Mouse (Mus musculus) hindbrain, embryonic 16.5 days (tissue): ENCODE results near the gene Dazap2. TPM values are rescaled to one million over a fixed set of nuclear protein-coding genes. Genes with fewer than 3 reads are reported as not detected.
A peak's percentile ranks its signal among the peaks of the same experiment; 100 is the strongest.

Experiments
- ATAC-seq: fragments of 200-750 bp; cut with Nextera tagmentation; 2 replicates; pipeline ENCODE4 v1.8.0; 2017; ENCODE audit warnings: moderate TSS enrichment, moderate library complexity
- H3K27ac ChIP-seq: fragments of 300-500 bp; sonication (generic); 2 replicates; pipeline ENCODE4 v1.5.1; 2014; ENCODE audit warnings: low read depth, mild to moderate bottlenecking, control low read depth, low read length, moderate library complexity
- H3K27me3 ChIP-seq: fragments of 300-500 bp; sonication (generic); replicated peaks from 2 replicates; pipeline ENCODE4 v1.6.1; 2014; ENCODE audit warnings: low read length; ENCODE audit not compliant: control insufficient read depth, insufficient read depth
- H3K36me3 ChIP-seq: fragments of 300-500 bp; sonication (generic); 2 replicates; pipeline ENCODE4 v1.6.1; 2014; ENCODE audit warnings: mild to moderate bottlenecking, low read length, moderate library complexity, mixed read lengths; ENCODE audit not compliant: control insufficient read depth, insufficient read depth
- H3K4me1 ChIP-seq: fragments of 300-500 bp; sonication (generic); 2 replicates; pipeline ENCODE4 v1.6.1; 2014; ENCODE audit warnings: low read depth, low read length; ENCODE audit not compliant: control insufficient read depth, insufficient read depth
- H3K4me2 ChIP-seq: fragments of 300-500 bp; sonication (generic); 2 replicates; pipeline ENCODE4 v1.6.1; 2014; ENCODE audit warnings: mild to moderate bottlenecking, low read length, control low read depth, moderate library complexity
- H3K4me3 ChIP-seq: fragments of 300-500 bp; sonication (generic); 2 replicates; pipeline ENCODE4 v1.5.1; 2014; ENCODE audit warnings: mild to moderate bottlenecking, low read length, control low read depth, moderate library complexity
- H3K9ac ChIP-seq: fragments of 300-500 bp; sonication (generic); 2 replicates; pipeline ENCODE4 v1.6.1; 2014; ENCODE audit warnings: low read depth, mild to moderate bottlenecking, control low read depth, low read length, moderate library complexity
- H3K9me3 ChIP-seq: fragments of 300-500 bp; sonication (generic); 2 replicates; pipeline ENCODE4 v1.6.1; 2014; ENCODE audit warnings: mild to moderate bottlenecking, low read length, moderate library complexity; ENCODE audit not compliant: control insufficient read depth
- WGBS: fragments of 180-500 bp; shearing (Covaris S2); extraction: QIAGEN DNeasy Blood & Tissue Kit; methylation state at CpG from one replicate; pipeline ENCODE4 v1.1.7; 2014; 5-methylcytosine and 5-hydroxymethylcytosine counted together
- polyA plus RNA-seq: library from polyadenylated mRNA; unstranded; fragments of >200 nt; fragmentation: Nextera tagmentation; extraction: Ambion mirVana; gene quantifications from 2 replicates; pipeline ENCODE4 v1.2.1, GENCODE M21; 2015

Gene Dazap2
- polyA plus RNA-seq, 1 experiment from 2014 or later = 123 TPM

GRCm38 (mm10) chr15:100580108-100580507, 35.0 kb upstream of the Dazap2 start:
- Histone ChIP-seq H3K27me3 (no peaks in the 10 kb centered on the region), H3K4me3 (no peak overlapping the region), H3K9ac (no peak overlapping the region), H3K36me3 (peaks cover 19% of the 10 kb centered on the region), H3K9me3 (no peaks in the 10 kb centered on the region), H3K4me2 (no peak overlapping the region), H3K27ac (no peak overlapping the region), H3K4me1 (no peaks in the 10 kb centered on the region)
- no peak for ATAC-seq
- WGBS = 91% methylated on average over 10 of the region's 10 CpGs

DNA sequence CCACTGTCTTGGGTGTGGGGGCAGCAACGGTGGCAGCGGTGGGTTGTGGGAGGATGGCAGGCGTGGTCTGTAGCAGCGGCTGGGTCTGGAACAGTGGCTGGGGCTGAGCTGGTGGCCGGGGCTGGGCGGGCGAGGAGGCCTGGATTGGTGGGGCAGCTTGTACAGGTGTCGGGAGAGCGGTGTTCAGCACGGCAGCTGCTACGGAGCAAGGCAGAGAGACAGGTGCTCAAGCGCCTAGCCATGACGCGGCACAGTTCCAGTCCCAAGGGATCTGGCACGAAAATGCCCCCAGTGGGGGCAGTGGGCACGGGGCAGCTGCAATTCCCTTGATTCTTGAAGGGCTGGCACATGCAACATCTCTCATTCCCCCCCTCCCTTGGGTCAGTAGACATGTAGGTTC, 29.2 kb upstream of the Dazap2 start:
- H3K36me3 ChIP-seq = peaks cover 31% of the 10 kb centered on the region
- H3K4me2 ChIP-seq = no peak overlapping the region
- no peak overlapping the region for H3K9ac ChIP-seq
- no peaks in the 10 kb centered on the region for H3K27me3 ChIP-seq
- H3K9me3 ChIP-seq = no peaks in the 10 kb centered on the region
- WGBS = 92% methylated on average over 16 of the region's 16 CpGs
- ATAC-seq = no peak
- H3K27ac ChIP-seq = no peak overlapping the region
- H3K4me3 ChIP-seq = no peak overlapping the region
- no peaks in the 10 kb centered on the region for H3K4me1 ChIP-seq

DNA sequence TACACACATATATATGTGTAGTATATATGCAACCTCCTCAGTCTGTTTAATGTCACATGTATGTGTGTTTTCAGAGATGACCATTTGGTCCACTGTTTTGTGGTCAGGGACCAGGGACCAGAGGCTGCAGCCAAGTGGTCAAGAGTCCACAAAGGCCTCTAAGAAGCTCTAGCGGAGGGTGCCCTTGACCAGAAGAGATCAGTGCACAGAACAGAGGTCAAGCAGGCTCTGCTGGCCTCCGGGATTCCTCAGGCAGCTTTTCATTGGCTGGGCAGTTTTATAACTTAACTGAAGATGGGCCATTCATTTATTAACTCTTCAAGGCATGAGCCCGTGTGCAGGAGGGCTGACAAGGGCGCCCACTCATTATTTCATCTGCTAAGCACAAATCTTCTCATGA, 28.0 kb upstream of the Dazap2 start:
- no peak for ATAC-seq
- Histone ChIP-seq H3K27ac (no peak overlapping the region), H3K9me3 (no peaks in the 10 kb centered on the region), H3K4me3 (no peak overlapping the region), H3K36me3 (peaks cover 36% of the 10 kb centered on the region), H3K4me2 (no peak overlapping the region), H3K9ac (no peak overlapping the region), H3K27me3 (no peaks in the 10 kb centered on the region), H3K4me1 (no peaks in the 10 kb centered on the region)
- 80% methylated on average over 4 of the region's 4 CpGs for WGBS

DNA sequence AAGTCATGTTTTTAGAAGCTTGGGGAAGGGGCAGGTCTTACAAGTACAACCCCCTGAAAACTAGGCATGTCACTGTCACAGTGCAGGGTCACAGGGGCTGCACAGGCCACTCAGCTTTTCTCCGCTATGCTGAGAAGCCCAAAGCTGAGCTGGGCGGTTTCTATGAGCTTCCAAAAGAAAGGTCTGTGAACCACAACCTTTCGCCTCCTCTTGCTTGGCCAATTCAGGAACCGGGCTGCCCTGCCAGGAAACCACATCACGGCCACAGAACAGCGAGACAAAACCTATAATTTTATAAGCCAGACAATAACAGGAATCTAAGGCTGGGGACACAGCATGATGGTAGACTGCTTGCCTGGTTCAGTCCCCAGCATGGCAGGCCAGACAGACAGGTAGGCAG, 26.9 kb upstream of the Dazap2 start:
- H3K4me3 ChIP-seq = no peak overlapping the region
- H3K9me3 ChIP-seq = no peaks in the 10 kb centered on the region
- no peaks in the 10 kb centered on the region for H3K4me1 ChIP-seq
- 75% methylated on average over 6 of the region's 6 CpGs for WGBS
- no peak overlapping the region for H3K9ac ChIP-seq
- peaks cover 33% of the 10 kb centered on the region for H3K36me3 ChIP-seq
- no peak overlapping the region for H3K4me2 ChIP-seq
- no peak for ATAC-seq
- no peak overlapping the region for H3K27ac ChIP-seq
- no peaks in the 10 kb centered on the region for H3K27me3 ChIP-seq

DNA sequence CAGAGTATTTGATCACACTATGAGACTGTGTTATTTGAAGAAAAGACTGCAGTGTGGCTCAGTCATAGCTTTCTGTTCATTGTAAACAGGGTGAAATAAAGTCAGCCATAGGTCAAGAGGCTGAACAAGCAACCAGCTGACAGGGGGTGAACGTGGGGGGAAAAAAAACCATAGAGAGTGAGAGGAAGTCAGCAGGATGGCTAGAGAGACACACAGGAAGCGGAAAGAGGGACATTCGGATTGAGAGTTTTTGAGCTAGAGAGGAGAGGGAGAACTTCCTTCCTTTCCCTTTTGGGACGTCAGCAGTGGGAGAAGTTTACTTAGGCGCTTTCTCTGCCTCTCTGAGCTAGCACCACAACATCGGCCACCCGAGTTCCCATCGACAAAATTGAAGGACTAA, 24.7 kb upstream of the Dazap2 start:
- peaks cover 29% of the 10 kb centered on the region for H3K36me3 ChIP-seq

DNA sequence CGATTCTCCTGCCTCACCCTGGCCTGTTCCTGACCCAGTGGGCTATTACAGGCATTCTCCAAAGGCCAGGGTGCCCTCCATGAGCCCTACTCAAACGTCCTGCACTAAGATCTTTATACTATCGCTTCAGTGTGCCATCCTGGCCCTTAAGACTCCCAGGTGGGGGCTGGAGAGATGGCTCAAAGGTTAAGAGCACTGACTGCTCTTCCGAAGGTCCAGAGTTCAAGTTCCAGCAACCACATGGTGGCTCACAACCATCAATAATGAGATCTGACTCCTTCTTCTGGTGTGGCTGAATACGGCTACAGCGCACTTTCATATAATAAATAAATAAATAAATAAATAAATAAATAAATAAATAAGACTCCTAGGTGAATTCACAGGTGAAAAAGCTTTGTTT, 22.3 kb upstream of the Dazap2 start:
- no peak overlapping the region for H3K27ac ChIP-seq
- WGBS = 84% methylated on average over 6 of the region's 6 CpGs
- no peaks in the 10 kb centered on the region for H3K9me3 ChIP-seq
- no peak for ATAC-seq
- H3K9ac ChIP-seq = no peak overlapping the region
- no peak overlapping the region for H3K4me2 ChIP-seq
- H3K27me3 ChIP-seq = no peaks in the 10 kb centered on the region
- H3K4me1 ChIP-seq = no peaks in the 10 kb centered on the region
- H3K36me3 ChIP-seq = peaks cover 11% of the 10 kb centered on the region
- no peak overlapping the region for H3K4me3 ChIP-seq

More for the DNA sequence above, 24.7 kb upstream of the Dazap2 start:
- H3K27me3 ChIP-seq = no peaks in the 10 kb centered on the region
- WGBS = 74% methylated on average over 8 of the region's 8 CpGs
- H3K9me3 ChIP-seq = no peaks in the 10 kb centered on the region
- no peak overlapping the region for H3K4me2 ChIP-seq
- no peaks in the 10 kb centered on the region for H3K4me1 ChIP-seq
- H3K9ac ChIP-seq = no peak overlapping the region
- H3K27ac ChIP-seq = no peak overlapping the region
- no peak overlapping the region for H3K4me3 ChIP-seq
- no peak for ATAC-seq

DNA sequence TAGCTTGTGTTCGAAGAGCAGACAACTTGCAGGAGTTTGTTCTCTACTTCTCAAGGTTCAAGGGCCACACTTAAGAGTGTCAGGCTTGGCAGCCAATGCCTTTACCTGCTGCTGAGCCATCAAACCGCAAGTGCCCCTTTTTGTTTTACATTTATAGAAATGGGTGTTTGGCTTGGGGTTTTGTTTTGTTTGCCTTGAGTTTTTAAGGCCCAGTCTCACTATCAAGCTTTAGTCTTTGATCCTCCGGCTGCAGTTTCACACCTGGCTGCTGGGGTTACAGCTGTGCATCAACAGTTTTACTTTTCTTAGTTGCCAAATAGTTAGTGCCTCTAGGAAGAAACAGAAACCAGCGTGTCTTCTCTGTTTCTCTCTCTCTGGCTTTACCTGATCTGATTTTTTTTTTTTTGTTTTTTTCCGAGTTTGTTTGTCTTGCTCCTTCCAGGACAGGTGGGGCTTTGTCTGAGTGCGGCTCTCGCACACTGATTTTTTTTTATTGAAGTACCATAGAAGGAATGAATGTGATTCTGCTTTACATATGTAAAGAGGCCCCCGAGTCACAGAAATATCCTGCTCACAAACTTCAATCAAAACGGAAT, 16.8 kb upstream of the Dazap2 start:
- Histone ChIP-seq H3K9ac (peak overlapping the region; percentile 97), H3K4me2 (peak overlapping the region; percentile 95), H3K9me3 (no peaks in the 10 kb centered on the region), H3K36me3 (no peaks in the 10 kb centered on the region), H3K4me3 (peak overlapping the region; percentile 95), H3K27me3 (no peaks in the 10 kb centered on the region), H3K4me1 (peaks cover 10% of the 10 kb centered on the region), H3K27ac (peak overlapping the region; percentile 76; the same call in 1 of the 2 replicates)
- ATAC-seq = no peak
- WGBS = 26% methylated on average over 9 of the region's 9 CpGs

DNA sequence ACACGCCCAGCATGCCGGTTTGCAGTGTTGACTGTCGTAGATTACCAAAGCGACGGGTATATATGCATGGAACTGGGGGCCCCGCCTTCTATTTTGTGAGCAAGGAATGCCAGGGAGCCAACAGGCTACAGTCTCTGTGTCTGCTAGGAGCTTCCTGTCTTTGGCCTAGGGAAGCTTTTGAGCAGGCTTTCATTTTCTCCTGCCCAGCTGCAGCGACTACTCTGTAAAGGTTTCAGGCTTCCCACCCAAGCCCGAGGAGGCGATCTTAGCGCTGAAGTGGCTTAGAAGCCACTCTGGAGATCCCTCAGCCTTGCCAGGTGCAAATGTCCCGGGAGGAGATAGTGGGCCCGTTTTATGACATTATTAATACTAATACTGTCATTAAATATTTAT, 16.3 kb upstream of the Dazap2 start:
- H3K27me3 ChIP-seq = 0 out of 2 replicates have a peak, but pooled peaks cover 2% of the 10 kb centered on the region
- H3K4me1 ChIP-seq = peaks cover 10% of the 10 kb centered on the region
- H3K36me3 ChIP-seq = no peaks in the 10 kb centered on the region
- peak overlapping the region; percentile 97 for H3K9ac ChIP-seq
- peak overlapping the region; percentile 95 for H3K4me2 ChIP-seq
- H3K4me3 ChIP-seq = peak overlapping the region; percentile 95
- under 1% methylated on average over 12 of the region's 12 CpGs for WGBS
- H3K27ac ChIP-seq = peak overlapping the region; percentile 76
- no peaks in the 10 kb centered on the region for H3K9me3 ChIP-seq
- peak; percentile 44 for ATAC-seq

DNA sequence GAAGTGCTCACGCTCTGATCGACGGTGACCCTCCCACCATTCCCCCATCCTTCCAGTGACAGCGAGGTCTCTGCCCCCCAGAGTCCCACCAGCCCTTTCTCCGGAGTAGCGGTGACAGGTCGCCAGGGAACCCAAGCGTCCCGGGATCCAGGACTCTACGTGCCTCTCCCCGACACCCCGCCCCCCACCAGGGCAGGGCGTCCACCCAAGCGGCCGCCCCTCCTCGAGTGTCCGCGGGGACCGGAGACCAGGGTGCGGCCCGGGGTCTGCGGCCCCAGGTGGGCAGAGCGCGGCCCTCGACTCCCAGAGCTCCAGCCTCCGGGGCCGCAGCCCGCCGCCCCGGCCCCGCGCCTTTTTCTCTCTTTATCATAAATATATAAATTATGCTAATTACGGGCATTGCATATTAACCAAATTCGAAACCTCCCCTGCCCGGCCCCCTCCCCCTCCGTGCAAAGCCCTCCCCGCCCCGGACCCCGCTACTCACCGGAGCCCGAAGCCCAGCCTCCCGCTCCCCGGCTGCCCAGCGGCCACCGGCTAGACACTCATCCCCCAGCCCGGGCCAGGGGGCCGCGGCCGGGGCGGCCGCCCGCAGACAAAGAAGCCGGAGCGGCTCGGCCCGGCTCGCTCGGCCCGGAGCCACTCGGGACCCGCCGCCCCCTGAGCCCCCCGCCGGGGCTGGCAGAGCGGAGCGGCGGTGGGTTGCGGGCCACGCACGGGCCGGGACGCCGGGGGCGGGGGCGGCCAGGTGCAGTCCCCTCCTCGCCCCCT, 15.7 kb upstream of the Dazap2 start, which contains the start of gene Pou6f1:
Pou6f1 (minus strand) TSS at position 709 of the 771 bp plus-strand sequence.
- Histone ChIP-seq H3K36me3 (no peaks in the 10 kb centered on the region), H3K27ac (peak within 1 kb of the TSS; percentile 76), H3K4me3 (peak within 1 kb of the TSS; percentile 95), H3K9me3 (no peaks in the 10 kb centered on the region), H3K27me3 (0 out of 2 replicates have a peak, but pooled peaks cover 2% of the 10 kb centered on the region), H3K9ac (peak within 1 kb of the TSS; percentile 97), H3K4me1 (peaks cover 10% of the 10 kb centered on the region), H3K4me2 (peak within 1 kb of the TSS; percentile 95)
- WGBS = under 1% methylated on average over 59 of the region's 76 CpGs
- ATAC-seq = peak; percentile 78
